Mouse (Mus musculus) mouse embryonic stem cell (cell line): ENCODE measurements around the gene Tfip11.
"Not testable (repeated sequence)": the region's sequence is repeated elsewhere in the genome, so short reads cannot be mapped to it uniquely, and the experiment has no call there.

ENCODE experiments used
- in situ Hi-C, 2 experiments: fragments of 300-500 bp; cut with MboI; formaldehyde crosslinking; loops; 1 replicate in 1 of 2; 3 replicates in 1 of 2; pipeline ENCODE4 v1.14.3; 2019 to 2020; ENCODE audit warnings: low sequenced_read_pairs in 2 of 2, low pct_unique_long_range_greater_than_20kb in 1 of 2, mixed read lengths in 1 of 2; ENCODE audit not compliant: unreplicated experiment in 1 of 2

The Tfip11 gene

GRCm38 (mm10) chr5:112305842-112306241 is 20.3 kb upstream of the Tfip11 start:
- in situ Hi-C loops = no loop called here

- in situ Hi-C loops = no loop called here
These were observed 12.8 kb upstream of the Tfip11 start for GRCm38 (mm10) chr5:112313222-112313885.

- in situ Hi-C loops = no loop called here
These were observed 9.7 kb upstream of the Tfip11 start for GRCm38 (mm10) chr5:112316468-112316867.

- in situ Hi-C loops = no loop called here
These were observed 8.8 kb upstream of the Tfip11 start for GRCm38 (mm10) chr5:112317328-112317727.

GRCm38 (mm10) chr5:112319343-112319742 is 6.8 kb upstream of the Tfip11 start:
- in situ Hi-C loops = not testable (repeated sequence)

GRCm38 (mm10) chr5:112320379-112320778 is 5.8 kb upstream of the Tfip11 start:
- in situ Hi-C loops = loop anchor here (5.0 to 10.0 kb wide), 2 partner anchors 76 to 78 kb away; no protein-coding TSS in a partner anchor

- in situ Hi-C loops = loop anchor here (5.0 to 10.0 kb wide), 2 partner anchors 76 to 79 kb away; no protein-coding TSS in a partner anchor
These were observed 5.2 kb upstream of the Tfip11 start for GRCm38 (mm10) chr5:112320936-112321335.

- in situ Hi-C loops = loop anchor here (5.0 to 10.0 kb wide), 2 partner anchors 77 to 79 kb away; no protein-coding TSS in a partner anchor
These were observed 4.8 kb upstream of the Tfip11 start for GRCm38 (mm10) chr5:112321376-112321775.

GRCm38 (mm10) chr5:112323246-112323645 is 2.9 kb upstream of the Tfip11 start:
- in situ Hi-C loops = loop anchor here (5.0 to 10.0 kb wide), 2 partner anchors 78 to 81 kb away; no protein-coding TSS in a partner anchor

GRCm38 (mm10) chr5:112324637-112325545 is 1.3 kb upstream of the Tfip11 start:
- in situ Hi-C loops = loop anchor here (5.0 to 10.0 kb wide), 2 partner anchors 80 to 83 kb away; no protein-coding TSS in a partner anchor

GRCm38 (mm10) chr5:112326446-112327009 is 370 bp downstream of the Tfip11 start:
- in situ Hi-C loops = loop anchor here in 1 of 2 experiments (10.0 kb wide), 1 partner anchor 82 kb away; no protein-coding TSS in a partner anchor

GRCm38 (mm10) chr5:112327854-112328253 is 1.7 kb downstream of the Tfip11 start:
- in situ Hi-C loops = loop anchor here in 1 of 2 experiments (10.0 kb wide), 1 partner anchor 83 kb away; no protein-coding TSS in a partner anchor

GRCm38 (mm10) chr5:112329805-112330564 is 3.8 kb downstream of the Tfip11 start:
- in situ Hi-C loops = loop anchor here in 1 of 2 experiments (10.0 kb wide), 1 partner anchor 85 kb away; no protein-coding TSS in a partner anchor

GRCm38 (mm10) chr5:112335473-112335872 is 9.3 kb downstream of the Tfip11 start:
- in situ Hi-C loops = no loop called here

GRCm38 (mm10) chr5:112337004-112337403 is 10.8 kb downstream of the Tfip11 start:
- in situ Hi-C loops = no loop called here

GRCm38 (mm10) chr5:112339215-112339614 is 13.1 kb downstream of the Tfip11 start:
- in situ Hi-C loops = no loop called here

- in situ Hi-C loops = no loop called here
These were observed 16.5 kb downstream of the Tfip11 start, which contains the start of the genes Srrd and Hps4 for GRCm38 (mm10) chr5:112342463-112343204. TSS of gene Srrd (minus strand) at chr5:112343040. TSS of gene Hps4 (plus strand) at chr5:112343083.
